Mouse (Mus musculus): ENCODE measurements at regions not wholly inside any gene's neighbourhood (a gene's known extent, or its start where the extent isn't known, plus 50 kb on each side); places are given as distances from the start of the nearest gene placed in this dataset.

- Histone ChIP-seq H3K4me2 (no peak overlapping the region), H3K9ac (no peak overlapping the region), H3K4me1 (peaks cover 4% of the 10 kb centered on the region; the same call in 1 of the 2 replicates), H3K27me3 (no peaks in the 10 kb centered on the region), H3K36me3 (no peaks in the 10 kb centered on the region), H3K4me3 (no peak overlapping the region), H3K27ac (no peak overlapping the region), H3K9me3 (no peaks in the 10 kb centered on the region)
- WGBS = 83% methylated on average over 4 of the region's 4 CpGs
- ATAC-seq (ENCODE audit: insufficient number of reproducible peaks, low FRiP score, low TSS enrichment, low read depth) = no peak
Observed at GRCm38 (mm10) chr2:50571021-50571420, 274.4 kb upstream of the Mmadhc start.

DNA sequence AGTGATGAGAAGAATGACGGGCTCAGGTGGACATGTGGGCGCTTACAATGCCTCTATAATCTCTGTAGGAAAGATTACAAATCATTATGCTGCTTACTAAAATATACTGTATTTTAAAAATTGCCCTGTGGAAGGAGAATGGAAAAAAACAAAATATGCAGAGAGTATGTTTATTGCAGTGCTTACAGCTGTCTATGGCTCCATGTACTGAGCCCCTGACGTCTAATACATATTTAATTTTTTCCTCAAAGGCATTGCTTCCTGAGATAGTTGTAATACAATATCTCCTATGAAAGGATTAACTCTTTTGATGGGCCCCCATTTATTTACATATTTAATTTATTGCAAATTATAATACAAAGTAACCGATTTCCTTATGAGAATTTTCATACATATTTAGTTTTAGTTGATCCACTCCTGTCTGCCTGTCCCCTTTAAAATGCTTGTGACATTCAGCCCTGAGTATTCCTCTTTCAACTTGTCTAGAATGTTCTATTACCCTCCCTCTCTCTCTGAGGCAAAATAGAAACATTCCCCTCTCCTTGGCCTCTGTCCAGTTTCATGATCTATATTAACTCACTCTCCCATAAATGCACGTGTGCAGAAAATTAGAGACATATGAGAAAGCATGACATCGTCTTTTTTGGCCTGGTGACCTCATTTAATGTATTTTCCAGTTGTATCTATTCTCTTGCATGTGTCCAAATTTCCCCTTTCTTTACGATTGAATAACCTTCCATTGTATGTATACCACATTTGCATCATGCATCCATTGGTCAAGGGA is 273.1 kb upstream of the Mmadhc start:
- Histone ChIP-seq H3K9ac (no peak overlapping the region), H3K4me1 (peaks cover 4% of the 10 kb centered on the region; the same call in 1 of the 2 replicates), H3K4me3 (no peak overlapping the region), H3K4me2 (no peak overlapping the region), H3K9me3 (no peaks in the 10 kb centered on the region), H3K36me3 (no peaks in the 10 kb centered on the region), H3K27me3 (no peaks in the 10 kb centered on the region), H3K27ac (no peak overlapping the region)
- 55% methylated on average over 7 of the region's 7 CpGs for WGBS
- no peak for ATAC-seq (ENCODE audit: insufficient number of reproducible peaks, low FRiP score, low TSS enrichment, low read depth)

- Histone ChIP-seq H3K27ac (no peak overlapping the region), H3K4me3 (no peak overlapping the region), H3K4me2 (no peak overlapping the region), H3K36me3 (no peaks in the 10 kb centered on the region), H3K4me1 (peaks cover 4% of the 10 kb centered on the region; the same call in 1 of the 2 replicates), H3K9ac (no peak overlapping the region), H3K27me3 (no peaks in the 10 kb centered on the region), H3K9me3 (no peaks in the 10 kb centered on the region)
- WGBS = 71% methylated on average over 8 of the region's 8 CpGs
- ATAC-seq (ENCODE audit: insufficient number of reproducible peaks, low FRiP score, low TSS enrichment, low read depth) = no peak
Observed at GRCm38 (mm10) chr2:50568777-50569501, 272.3 kb upstream of the Mmadhc start.

DNA sequence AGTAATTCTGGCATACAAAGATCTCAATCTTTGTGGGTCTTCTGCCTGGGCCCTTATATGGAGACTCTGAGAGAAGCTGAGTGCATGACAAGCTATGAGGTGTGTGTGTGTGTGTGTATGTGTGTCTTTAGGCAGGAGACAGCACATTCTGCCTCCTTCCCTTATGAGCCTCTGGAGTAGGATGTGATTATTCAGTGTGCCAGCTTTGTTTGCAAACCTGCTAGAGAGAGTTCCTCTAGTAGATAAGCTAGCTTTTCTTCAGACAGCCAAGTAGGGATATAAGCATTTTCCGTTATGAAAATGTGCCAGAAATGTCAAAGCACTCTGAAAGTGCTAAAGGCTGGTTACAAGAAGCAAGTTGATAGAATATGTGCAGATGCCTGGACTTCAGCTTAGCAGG is 270.9 kb upstream of the Mmadhc start:
- WGBS = 57% methylated on average over 1 of the region's 1 CpGs
- Histone ChIP-seq H3K27ac (no peak overlapping the region), H3K4me3 (no peak overlapping the region), H3K4me1 (no peaks in the 10 kb centered on the region), H3K9me3 (no peaks in the 10 kb centered on the region), H3K9ac (no peak overlapping the region), H3K27me3 (no peaks in the 10 kb centered on the region), H3K36me3 (no peaks in the 10 kb centered on the region), H3K4me2 (no peak overlapping the region)
- ATAC-seq (ENCODE audit: insufficient number of reproducible peaks, low FRiP score, low TSS enrichment, low read depth) = no peak

- H3K9me3 ChIP-seq = no peaks in the 10 kb centered on the region
- no peak for ATAC-seq (ENCODE audit: insufficient number of reproducible peaks, low FRiP score, low TSS enrichment, low read depth)
- no peaks in the 10 kb centered on the region for H3K27me3 ChIP-seq
- no peak overlapping the region for H3K4me2 ChIP-seq
- H3K4me3 ChIP-seq = no peak overlapping the region
- no peak overlapping the region for H3K27ac ChIP-seq
- H3K36me3 ChIP-seq = no peaks in the 10 kb centered on the region
- no peaks in the 10 kb centered on the region for H3K4me1 ChIP-seq
- H3K9ac ChIP-seq = no peak overlapping the region
Observed at GRCm38 (mm10) chr2:50554031-50554430, 257.4 kb upstream of the Mmadhc start.

- H3K27me3 ChIP-seq = no peaks in the 10 kb centered on the region
- H3K27ac ChIP-seq = no peak overlapping the region
- H3K9ac ChIP-seq = no peak overlapping the region
- no peaks in the 10 kb centered on the region for H3K4me1 ChIP-seq
- H3K4me2 ChIP-seq = no peak overlapping the region
- no peaks in the 10 kb centered on the region for H3K9me3 ChIP-seq
- no peak overlapping the region for H3K4me3 ChIP-seq
- 82% methylated on average over 2 of the region's 2 CpGs for WGBS
- H3K36me3 ChIP-seq = no peaks in the 10 kb centered on the region
- ATAC-seq (ENCODE audit: insufficient number of reproducible peaks, low FRiP score, low TSS enrichment, low read depth) = no peak
Observed at GRCm38 (mm10) chr2:50552437-50552836, 255.8 kb upstream of the Mmadhc start.

- no peaks in the 10 kb centered on the region for H3K27me3 ChIP-seq
- WGBS = 76% methylated on average over 8 of the region's 8 CpGs
- no peak overlapping the region for H3K27ac ChIP-seq
- no peak for ATAC-seq (ENCODE audit: insufficient number of reproducible peaks, low FRiP score, low TSS enrichment, low read depth)
- no peak overlapping the region for H3K9ac ChIP-seq
- no peaks in the 10 kb centered on the region for H3K9me3 ChIP-seq
- no peaks in the 10 kb centered on the region for H3K36me3 ChIP-seq
- H3K4me1 ChIP-seq = no peaks in the 10 kb centered on the region
- no peak overlapping the region for H3K4me3 ChIP-seq
- no peak overlapping the region for H3K4me2 ChIP-seq
Observed at GRCm38 (mm10) chr2:50549871-50550270, 253.3 kb upstream of the Mmadhc start.

- 31% methylated on average over 2 of the region's 2 CpGs for WGBS
- H3K27ac ChIP-seq = no peak overlapping the region
- no peaks in the 10 kb centered on the region for H3K27me3 ChIP-seq
- no peak overlapping the region for H3K9ac ChIP-seq
- H3K36me3 ChIP-seq = no peaks in the 10 kb centered on the region
- no peak overlapping the region for H3K4me2 ChIP-seq
- no peak overlapping the region for H3K4me3 ChIP-seq
- no peak for ATAC-seq (ENCODE audit: insufficient number of reproducible peaks, low FRiP score, low TSS enrichment, low read depth)
- H3K4me1 ChIP-seq = peaks cover 9% of the 10 kb centered on the region; the same call in 1 of the 2 replicates
- H3K9me3 ChIP-seq = no peaks in the 10 kb centered on the region
Observed at GRCm38 (mm10) chr2:50539741-50540441, 243.3 kb upstream of the Mmadhc start.

GRCm38 (mm10) chr2:50538068-50538467 is 241.5 kb upstream of the Mmadhc start:
- WGBS = 17% methylated on average over 5 of the region's 5 CpGs
- Histone ChIP-seq H3K9ac (no peak overlapping the region), H3K4me3 (no peak overlapping the region), H3K4me1 (peaks cover 9% of the 10 kb centered on the region; the same call in 1 of the 2 replicates), H3K9me3 (no peaks in the 10 kb centered on the region), H3K36me3 (no peaks in the 10 kb centered on the region), H3K27me3 (no peaks in the 10 kb centered on the region), H3K4me2 (no peak overlapping the region), H3K27ac (no peak overlapping the region)
- ATAC-seq (ENCODE audit: insufficient number of reproducible peaks, low FRiP score, low TSS enrichment, low read depth) = no peak

DNA sequence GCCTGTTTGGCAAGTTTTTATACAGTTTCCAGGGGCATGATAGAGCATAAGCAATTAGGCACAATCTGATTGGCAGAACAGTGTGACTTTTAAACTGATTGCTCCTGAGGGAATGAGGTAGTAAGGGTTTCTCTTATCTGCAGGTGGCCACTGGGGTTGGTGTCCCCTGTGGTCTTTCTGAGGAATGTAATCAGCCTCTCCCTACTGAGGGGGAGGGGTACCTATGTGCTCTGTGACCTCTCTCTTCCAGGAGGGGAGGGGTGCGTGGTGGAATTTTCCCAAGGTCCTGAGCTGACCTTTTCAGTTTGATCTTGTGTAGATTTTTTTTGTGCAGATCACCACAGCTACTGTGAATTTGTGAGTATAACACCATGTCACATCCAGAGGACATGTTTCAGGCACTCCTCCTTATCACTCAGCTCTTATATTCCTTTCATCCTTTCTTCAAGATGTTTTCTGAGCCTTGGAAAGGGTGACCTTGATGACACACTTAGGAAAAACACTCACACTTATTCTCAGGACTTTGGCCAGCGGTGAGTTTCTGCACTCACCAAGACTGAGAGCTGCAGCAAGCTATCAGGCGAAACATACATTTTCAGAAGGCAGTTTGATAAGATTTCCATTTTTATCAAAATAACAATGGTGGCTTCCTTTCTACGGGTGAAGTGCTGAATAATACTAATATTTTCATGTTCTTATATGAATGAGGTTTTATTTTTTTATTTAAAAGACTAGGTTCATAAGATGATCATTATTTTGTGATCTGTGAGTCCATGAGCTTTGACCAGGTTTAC is 238.7 kb upstream of the Mmadhc start:
- 83% methylated on average over 4 of the region's 4 CpGs for WGBS
- no peak overlapping the region for H3K4me3 ChIP-seq
- no peak for ATAC-seq (ENCODE audit: insufficient number of reproducible peaks, low FRiP score, low TSS enrichment, low read depth)
- no peak overlapping the region for H3K9ac ChIP-seq
- no peaks in the 10 kb centered on the region for H3K27me3 ChIP-seq
- H3K36me3 ChIP-seq = no peaks in the 10 kb centered on the region
- H3K9me3 ChIP-seq = no peaks in the 10 kb centered on the region
- H3K27ac ChIP-seq = no peak overlapping the region
- H3K4me1 ChIP-seq = peaks cover 9% of the 10 kb centered on the region; the same call in 1 of the 2 replicates
- no peak overlapping the region for H3K4me2 ChIP-seq

DNA sequence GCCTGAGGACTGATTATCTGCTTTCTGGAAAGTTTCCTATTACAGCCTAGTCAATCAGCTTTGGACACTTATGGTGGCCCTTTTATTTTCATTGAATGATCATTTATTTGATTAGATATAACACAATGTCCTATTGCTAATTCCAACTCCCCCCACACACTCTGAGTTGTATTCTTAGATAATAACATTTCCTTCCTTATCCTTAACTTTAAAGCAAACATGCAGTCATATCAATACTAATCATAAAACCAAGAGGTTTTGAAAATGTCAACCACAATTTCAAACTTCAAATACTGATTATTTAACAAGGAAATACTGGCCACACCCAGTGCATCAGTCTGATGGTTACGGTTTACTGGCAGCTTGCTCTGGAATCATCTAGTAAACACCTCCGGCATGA is 237.1 kb upstream of the Mmadhc start:
- H3K4me1 ChIP-seq = peaks cover 5% of the 10 kb centered on the region; the same call in 1 of the 2 replicates
- no peak overlapping the region for H3K4me3 ChIP-seq
- no peaks in the 10 kb centered on the region for H3K36me3 ChIP-seq
- H3K9me3 ChIP-seq = no peaks in the 10 kb centered on the region
- WGBS = 82% methylated on average over 2 of the region's 2 CpGs
- H3K9ac ChIP-seq = no peak overlapping the region
- H3K27ac ChIP-seq = no peak overlapping the region
- no peak overlapping the region for H3K4me2 ChIP-seq
- ATAC-seq (ENCODE audit: insufficient number of reproducible peaks, low FRiP score, low TSS enrichment, low read depth) = no peak
- H3K27me3 ChIP-seq = no peaks in the 10 kb centered on the region

Measured in limb, embryonic 15.5 days (tissue).